Mouse (Mus musculus) monocyte, adult 2 months (primary cell): ENCODE results near the gene Gpatch1.
"Not testable (repeated sequence)": the region's sequence is repeated elsewhere in the genome, so short reads cannot be mapped to it uniquely, and the experiment has no call there.

Experiments used
- DNase-seq, 2 experiments: peaks; one replicate each; pipeline ENCODE4 v3.0.0; 2022; ENCODE audit warnings: low spot score in 2 of 2, low read depth in 1 of 2

The Gpatch1 gene

GRCm38 (mm10) chr7:35331590-35331989 is 13.3 kb upstream of the Gpatch1 start:
- no peak for DNase-seq

DNA sequence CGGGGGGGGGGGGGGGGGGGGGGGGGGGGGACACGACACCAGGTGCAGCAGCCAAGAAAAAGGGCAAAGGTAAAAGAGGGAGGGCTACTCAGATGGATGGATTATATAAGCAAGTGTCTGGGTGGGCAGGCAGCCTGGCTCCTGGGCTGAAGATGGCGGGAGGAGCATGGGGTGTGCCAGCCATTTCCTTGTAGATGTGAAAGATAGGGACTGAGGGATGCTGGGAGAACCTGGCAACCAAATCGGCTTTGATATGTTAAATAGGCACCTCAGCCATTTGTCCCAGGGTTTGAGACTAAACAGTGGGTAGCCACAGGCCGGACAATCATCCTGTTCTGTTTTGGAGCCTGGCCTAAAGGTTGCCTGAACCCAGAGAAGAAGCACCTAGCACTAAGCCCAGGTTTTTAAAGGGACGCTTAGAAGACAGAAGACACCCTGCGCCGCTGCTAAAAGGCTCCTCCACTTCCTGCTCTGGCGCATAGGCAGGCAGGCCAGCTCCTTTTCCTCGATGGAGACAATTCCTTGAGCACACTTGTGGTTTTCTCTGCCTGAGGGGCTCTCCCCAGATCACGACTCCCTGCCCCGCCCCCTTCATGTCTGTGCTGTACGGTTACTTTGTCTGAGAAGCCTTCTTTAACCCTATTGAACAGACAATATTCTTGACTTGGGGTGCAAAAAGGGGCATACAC is 4.6 kb upstream of the Gpatch1 start:
- no peak for DNase-seq

- DNase-seq: no peak
Measured at GRCm38 (mm10) chr7:35322161-35322560, 3.9 kb upstream of the Gpatch1 start.

DNA sequence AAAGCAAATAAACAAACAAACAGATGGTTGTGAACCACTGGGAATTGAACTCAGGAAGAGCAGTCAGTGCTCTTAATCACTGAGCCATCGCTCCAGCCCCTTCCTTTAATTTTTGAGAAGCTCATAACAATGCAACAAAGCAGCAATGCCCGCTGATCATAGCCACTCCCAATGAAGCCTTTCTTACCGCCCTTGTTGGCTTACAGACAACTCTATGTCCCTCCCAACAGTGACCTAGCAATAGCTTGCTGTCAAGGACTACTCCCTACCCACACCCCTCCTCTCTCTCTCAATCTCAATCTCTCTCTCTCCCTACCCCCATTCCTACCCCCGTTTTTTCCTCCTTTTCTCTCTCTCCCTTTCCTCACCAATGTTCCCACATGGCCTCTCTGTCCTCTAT is 1.5 kb upstream of the Gpatch1 start:
- no peak for DNase-seq

- not testable (repeated sequence) for DNase-seq
Measured at GRCm38 (mm10) chr7:35319221-35319620, 981 bp upstream of the Gpatch1 start.

DNA sequence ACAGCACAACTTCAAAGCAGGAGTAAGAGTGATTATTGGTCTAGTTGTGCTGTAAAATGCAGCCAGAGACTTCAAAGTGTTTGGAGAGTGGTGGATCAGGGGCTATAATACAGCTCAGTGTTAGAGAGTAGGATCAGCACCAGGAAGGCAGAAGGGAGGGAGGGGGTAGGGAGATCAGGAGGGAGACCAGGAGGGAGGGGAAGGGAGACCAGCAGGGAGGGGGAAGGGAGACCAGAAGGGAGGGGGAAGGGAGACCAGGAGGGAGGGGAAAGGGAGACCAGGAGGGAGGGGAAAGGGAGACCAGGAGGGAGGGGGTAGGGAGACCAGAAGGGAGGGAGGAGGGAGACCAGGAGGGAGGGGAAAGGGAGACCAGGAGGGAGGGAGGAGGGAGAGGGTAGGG is 4.1 kb downstream of the Gpatch1 start:
- DNase-seq: no peak

DNA sequence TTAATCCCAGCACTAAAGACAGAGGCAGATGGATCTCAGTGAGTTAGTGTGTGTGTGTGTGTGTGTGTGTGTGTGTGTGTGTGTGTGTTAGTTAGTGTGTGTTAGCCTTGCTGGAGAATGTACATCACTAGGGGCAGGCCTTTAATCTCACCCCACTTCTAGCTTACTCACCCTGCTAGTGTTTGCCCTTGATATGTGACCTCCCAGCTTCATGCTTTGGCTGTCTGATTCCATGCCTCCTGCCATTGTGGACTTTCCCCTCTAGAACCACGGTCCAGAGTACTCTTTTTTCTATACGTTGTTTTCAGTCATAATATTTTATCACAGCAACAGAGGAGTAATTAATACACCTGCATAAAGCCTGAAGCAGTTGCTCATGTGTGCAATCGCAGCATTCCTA is 7.0 kb downstream of the Gpatch1 start:
- no peak for DNase-seq

DNA sequence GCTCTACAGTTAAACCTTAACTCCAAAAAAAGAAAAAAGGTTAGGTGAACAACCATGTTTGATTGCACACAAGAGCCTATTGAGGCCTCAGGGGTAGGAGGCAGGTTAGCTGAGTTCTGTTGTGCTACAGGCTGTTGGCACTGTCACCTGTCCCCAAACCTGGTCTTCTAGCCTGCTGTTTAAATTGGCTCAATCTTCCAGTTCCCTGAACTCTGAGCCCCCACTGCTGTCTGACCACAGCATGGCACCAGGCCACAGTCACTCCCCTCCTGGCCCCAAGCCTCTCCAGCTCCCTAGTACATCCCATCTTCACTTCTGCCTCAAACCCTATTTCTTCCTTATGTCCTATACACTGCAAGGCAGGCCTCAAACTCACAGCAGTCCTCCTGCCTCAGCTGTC is 17.4 kb downstream of the Gpatch1 start:
- DNase-seq: no peak

DNA sequence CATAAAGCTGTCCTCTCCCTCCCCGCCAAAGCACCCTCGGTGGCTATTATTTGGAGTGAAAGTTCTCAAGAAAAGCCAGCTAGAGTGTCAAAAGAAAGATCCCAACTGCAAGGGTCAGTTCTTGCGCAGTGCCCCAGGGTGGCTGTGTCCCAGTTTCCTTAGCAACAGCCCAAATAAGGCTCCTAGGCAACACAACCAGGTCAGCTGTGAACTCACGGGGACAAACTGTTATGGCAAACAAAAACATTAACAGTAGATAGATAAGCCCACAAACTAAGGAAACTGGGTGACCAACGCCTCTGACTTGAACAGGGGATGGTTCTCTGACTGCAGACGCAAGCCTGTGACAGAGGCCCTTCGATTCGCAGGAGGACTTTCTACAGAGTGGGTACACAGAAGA is 18.6 kb downstream of the Gpatch1 start:
- no peak for DNase-seq

- DNase-seq: no peak
Measured at GRCm38 (mm10) chr7:35297886-35298285, 20.4 kb downstream of the Gpatch1 start.

DNA sequence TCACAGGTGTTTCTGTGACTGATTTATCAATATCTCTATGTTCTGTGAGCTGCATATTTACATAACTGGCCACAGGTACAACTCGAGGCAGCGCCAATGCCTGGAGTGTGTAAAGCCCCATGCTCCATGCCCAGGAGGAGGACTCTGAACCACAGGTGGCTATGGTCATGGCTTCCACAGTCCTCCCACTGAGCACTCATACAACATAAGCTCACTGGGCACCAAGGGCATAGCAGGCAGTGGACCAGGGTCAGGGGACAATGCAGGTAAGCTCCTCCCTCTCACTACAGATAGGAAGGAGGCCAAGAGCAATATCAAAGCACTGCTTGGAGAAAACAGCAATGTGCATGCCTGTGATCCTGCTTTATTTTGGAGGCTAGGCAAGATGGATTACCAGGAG is 22.6 kb downstream of the Gpatch1 start:
- no peak for DNase-seq

DNA sequence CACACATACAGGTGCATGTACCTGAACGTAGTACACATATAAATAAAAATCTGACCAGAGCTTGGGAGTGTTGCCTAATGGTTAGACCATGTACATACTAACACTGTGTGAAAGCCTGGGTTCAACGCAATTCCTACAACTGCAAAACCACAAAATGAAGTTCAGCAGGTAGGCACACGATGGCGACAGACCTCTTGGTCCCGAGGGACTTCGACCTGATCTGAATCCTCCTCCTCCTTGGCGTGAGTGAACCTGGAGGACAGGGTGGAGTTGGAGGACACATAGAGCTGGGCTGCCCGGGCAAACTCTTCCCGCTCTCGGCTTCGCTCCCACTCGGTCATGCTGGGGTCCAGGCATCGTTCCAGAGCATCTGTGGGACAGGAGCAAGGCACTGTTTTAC is 24.8 kb downstream of the Gpatch1 start:
- DNase-seq: no peak

- DNase-seq: no peak
Measured at GRCm38 (mm10) chr7:35278933-35279332, 39.3 kb downstream of the Gpatch1 start.

GRCm38 (mm10) chr7:35277433-35277832 is 40.8 kb downstream of the Gpatch1 start:
- no peak for DNase-seq

DNA sequence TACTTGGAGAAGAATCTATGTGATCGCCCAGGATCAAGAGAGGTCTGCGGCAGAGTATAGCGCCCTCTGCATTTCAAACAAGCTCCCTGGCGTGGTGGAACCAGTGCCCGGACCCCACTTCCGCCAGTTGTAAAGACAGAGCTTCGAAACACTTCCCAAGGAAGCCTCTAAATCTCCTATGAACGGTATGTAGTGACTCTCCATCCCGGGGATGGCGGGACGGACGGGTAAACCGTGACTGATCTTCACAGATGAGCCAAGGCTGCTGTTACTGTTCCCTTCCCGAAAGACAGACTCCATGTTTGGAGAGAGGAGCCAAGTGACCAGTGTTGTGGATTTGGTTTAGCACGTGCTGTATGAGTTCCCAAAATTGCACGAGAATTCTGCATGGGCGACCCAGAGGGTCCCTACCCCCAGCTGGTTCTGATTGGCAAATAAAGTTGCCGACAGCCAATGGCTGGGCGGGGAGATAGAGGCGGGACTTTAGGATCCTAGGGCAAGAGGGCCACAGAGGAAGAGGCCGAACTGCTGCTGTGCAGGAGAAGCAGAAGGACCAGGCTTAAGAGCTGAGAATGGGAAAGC is 48.7 kb downstream of the Gpatch1 start:
- DNase-seq: no peak

- no peak for DNase-seq
Measured at GRCm38 (mm10) chr7:35267841-35268240, 50.4 kb downstream of the Gpatch1 start.

- no peak for DNase-seq
Measured at GRCm38 (mm10) chr7:35266666-35267065, 51.6 kb downstream of the Gpatch1 start.

GRCm38 (mm10) chr7:35264746-35265145 is 53.5 kb downstream of the Gpatch1 start:
- peak in 1 of 2 experiments; percentile 15 for DNase-seq

DNA sequence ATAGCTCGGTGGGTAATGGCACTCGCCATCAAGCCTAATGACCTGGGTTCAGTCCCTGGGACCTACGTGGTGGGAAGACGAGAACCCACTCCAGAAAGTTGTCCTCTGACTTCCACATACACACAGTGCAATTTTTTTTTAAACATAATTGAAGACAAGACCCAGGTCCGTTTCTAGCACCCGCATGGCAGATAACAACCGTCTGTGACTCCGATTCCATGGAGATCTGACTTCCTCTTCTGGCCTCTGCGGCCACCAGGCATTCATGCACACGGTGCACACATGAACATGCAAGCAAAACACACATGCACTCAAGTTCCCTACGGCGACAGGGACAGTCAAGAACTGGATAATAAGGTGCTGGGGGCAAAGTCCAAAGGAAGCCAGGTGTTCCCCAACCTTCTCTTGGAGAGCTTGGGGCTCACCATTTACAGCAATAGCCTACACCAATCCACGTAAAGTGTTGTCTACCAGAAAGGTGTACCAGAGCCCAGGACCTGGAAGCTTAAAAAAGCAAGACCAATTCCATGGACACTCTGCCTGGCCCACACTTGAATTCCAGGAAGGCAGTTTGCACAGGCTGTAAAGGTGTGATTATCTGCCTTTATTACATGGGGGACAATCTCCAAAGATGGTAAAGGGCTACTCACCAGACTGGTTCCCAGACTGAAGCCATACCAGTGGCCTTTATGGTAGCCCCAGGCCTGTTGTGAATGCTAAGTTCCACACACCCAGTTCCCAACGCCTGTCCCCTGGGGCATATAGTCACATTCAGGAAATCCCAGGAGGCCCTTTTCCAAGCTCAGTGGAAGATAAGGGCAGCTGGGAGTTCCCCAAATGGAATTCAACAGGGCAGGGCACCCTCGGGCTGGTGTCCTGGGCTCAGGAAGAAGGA is 54.4 kb downstream of the Gpatch1 start:
- no peak for DNase-seq

- no peak for DNase-seq
Measured at GRCm38 (mm10) chr7:35259384-35259783, 58.9 kb downstream of the Gpatch1 start.

- no peak for DNase-seq
Measured at GRCm38 (mm10) chr7:35258294-35258693, 59.9 kb downstream of the Gpatch1 start.

- DNase-seq: no peak
Measured at GRCm38 (mm10) chr7:35252041-35252558, 66.1 kb downstream of the Gpatch1 start.
